Mouse (Mus musculus) ovary, adult 18-20 months (tissue): ENCODE measurements around the gene Usp37.
"Not testable (repeated sequence)": the region's sequence is repeated elsewhere in the genome, so short reads cannot be mapped to it uniquely, and the experiment has no call there.

Experiments used
- DNase-seq: peaks from one replicate; pipeline ENCODE4 v3.0.0; 2022; ENCODE audit warnings: low spot score, mixed read lengths

Usp37 gene

GRCm38 (mm10) chr1:74397268-74397918 is 146.7 kb downstream of the Usp37 start:
- peak; percentile 99 for DNase-seq

GRCm38 (mm10) chr1:74396456-74397222 is 147.4 kb downstream of the Usp37 start:
- not testable (repeated sequence) for DNase-seq

- no peak for DNase-seq
Observed at GRCm38 (mm10) chr1:74395290-74395689, 148.8 kb downstream of the Usp37 start.

GRCm38 (mm10) chr1:74394858-74395257 is 149.2 kb downstream of the Usp37 start:
- no peak for DNase-seq

GRCm38 (mm10) chr1:74394311-74394710 is 149.8 kb downstream of the Usp37 start:
- DNase-seq: no peak

- DNase-seq: no peak
Observed at GRCm38 (mm10) chr1:74393697-74394096, 150.4 kb downstream of the Usp37 start.

GRCm38 (mm10) chr1:74393010-74393409 is 151.1 kb downstream of the Usp37 start:
- DNase-seq: no peak

GRCm38 (mm10) chr1:74392446-74392994 is 151.6 kb downstream of the Usp37 start:
- DNase-seq: no peak

GRCm38 (mm10) chr1:74391844-74392441 is 152.1 kb downstream of the Usp37 start:
- peak; percentile 71 for DNase-seq

- DNase-seq: peak; percentile 98
Observed at GRCm38 (mm10) chr1:74390924-74391748, 152.9 kb downstream of the Usp37 start, which contains the start of gene Ctdsp1. Ctdsp1 (plus strand) TSS chr1:74391509.

- DNase-seq: peak; percentile 36
Observed at GRCm38 (mm10) chr1:74390287-74390906, 153.7 kb downstream of the Usp37 start.

GRCm38 (mm10) chr1:74389831-74390286 is 154.2 kb downstream of the Usp37 start:
- DNase-seq: peak; percentile 34

GRCm38 (mm10) chr1:74388398-74388920 is 155.6 kb downstream of the Usp37 start:
- DNase-seq: no peak

- DNase-seq: no peak
Observed at GRCm38 (mm10) chr1:74387386-74387988, 156.6 kb downstream of the Usp37 start.

GRCm38 (mm10) chr1:74386714-74387385 is 157.2 kb downstream of the Usp37 start:
- peak; percentile 90 for DNase-seq

GRCm38 (mm10) chr1:74386363-74386713 is 157.7 kb downstream of the Usp37 start:
- no peak for DNase-seq

GRCm38 (mm10) chr1:74385531-74385930 is 158.6 kb downstream of the Usp37 start:
- no peak for DNase-seq
